Mouse (Mus musculus) left cerebral cortex, adult 18-20 months (tissue): ENCODE data around the gene Smim12. TPM values are rescaled to one million over a fixed set of nuclear protein-coding genes. Genes with fewer than 3 reads are reported as not detected.

ENCODE experiments used
- total RNA-seq, 2 experiments: library from RNA; stranded (reverse); gene quantifications; 2 replicates each; pipeline ENCODE4 v1.2.3; 2021

Smim12 gene
- total RNA-seq, 2 experiments from 2014 or later = 56.0 to 59.9 TPM

Other genes with a start within 250 kb of the Smim12 start
- gene Sfpq, start 222.5 kb upstream of the Smim12 start, total RNA-seq = 100 to 1,000 TPM; 240 to 256 TPM
- gene Zmym1, start 182.6 kb upstream of the Smim12 start, total RNA-seq = 10 to 100 TPM; 14.6 to 20.1 TPM
- 10 to 100 TPM; 33.5 to 37.6 TPM for gene Zmym6, start 166.4 kb upstream of the Smim12 start, total RNA-seq
- gene Tmem35b, start 120.1 kb upstream of the Smim12 start, total RNA-seq = 1 to 10 TPM; 3.3 TPM
- gene Dlgap3, start 74.6 kb upstream of the Smim12 start, total RNA-seq = 100 to 1,000 TPM; 368 to 379 TPM
- gene Gja4, start 70.3 kb downstream of the Smim12 start, total RNA-seq = 1 to 10 TPM; 2.2 to 3.2 TPM
- under 1 TPM; 0.35 to 0.37 TPM for gene Gjb3, start 87.1 kb downstream of the Smim12 start, total RNA-seq
- not detected for gene Gjb4, start 110.3 kb downstream of the Smim12 start, total RNA-seq
- gene Gjb5, start 114.4 kb downstream of the Smim12 start, total RNA-seq = not detected